In the genomic region with DNA sequence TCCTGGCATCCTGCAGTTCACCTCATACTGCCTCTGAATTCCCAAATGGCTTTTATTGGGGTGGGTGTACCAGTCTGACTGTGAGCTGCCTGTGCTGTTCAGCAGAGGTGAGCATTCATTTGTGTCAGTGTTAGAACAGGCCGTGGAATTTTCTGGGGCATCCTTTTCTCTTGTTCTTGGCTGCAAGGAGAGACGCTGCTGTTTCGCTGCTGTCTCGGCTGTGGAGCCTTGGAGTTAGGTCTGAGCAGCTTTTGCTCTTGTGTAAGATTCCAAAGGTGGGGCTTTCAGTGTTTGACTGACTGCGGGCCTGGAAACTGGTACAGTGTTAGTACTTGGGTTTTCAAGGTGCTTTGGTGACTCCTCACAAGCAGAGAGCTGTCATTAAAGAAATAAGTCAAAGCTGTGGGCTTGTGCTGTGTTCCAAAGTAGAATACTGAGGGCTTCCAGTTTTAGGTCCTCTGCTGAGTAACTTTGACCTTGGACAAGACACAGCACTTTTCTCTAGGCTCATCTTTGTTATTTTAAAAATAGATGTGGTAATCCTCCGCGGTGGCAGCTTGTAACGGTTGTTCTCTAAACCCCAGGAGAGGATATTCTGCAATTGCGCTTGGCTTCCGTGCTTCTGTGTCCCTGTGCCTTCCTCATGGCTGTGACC, we compare ENCODE assay signal across 8 mouse cellular contexts. TPM values are rescaled to one million over a fixed set of nuclear protein-coding genes. Genes with fewer than 3 reads are reported as not detected.
DNase-seq lines count a peak whose midpoint lies in the region; ATAC-seq and TF ChIP-seq lines count a peak whose summit lies in the region.

No protein-coding gene starts in this region.

- peaks cover 46% of the 10 kb centered on the region for H3K36me3 ChIP-seq in forebrain, embryonic 10.5 days (replicated peaks)
- no peaks in the 10 kb centered on the region for H3K36me3 ChIP-seq in hindbrain, embryonic 16.5 days (ENCODE audit: control insufficient read depth, insufficient read depth, low read length)
- no peaks in the 10 kb centered on the region for H3K36me3 ChIP-seq in midbrain, embryonic 15.5 days (replicated peaks)

- peak; percentile 59 for DNase-seq in lung, postnatal 36 days
- no peak for DNase-seq in lung, adult 2 months
- DNase-seq in forebrain, embryonic 10.5 days (ENCODE audit: extremely low spot score, low spot score) = no peak
- DNase-seq in frontal cortex, postnatal 14 days (ENCODE audit: low spot score in 2 of 2) = no peak
- no peak for DNase-seq in spleen, postnatal 14 days (ENCODE audit: low spot score in 2 of 2)
- no peak for DNase-seq in Muller cell, postnatal 12 days (ENCODE audit: inconsistent ontology term)

- TF ChIP-seq POLR2A in lung, adult 2 months (IDR thresholded peaks at IDR 0.05; ENCODE audit: borderline replicate concordance, extremely low read depth, low read depth, low read length) = no peak

- no peak overlapping the region for H3K27ac ChIP-seq in forebrain, embryonic 10.5 days
- H3K27ac ChIP-seq in hindbrain, embryonic 16.5 days (ENCODE audit: low read depth, low read length) = no peak overlapping the region; the same call in 1 of the 2 replicates
- no peak overlapping the region for H3K27ac ChIP-seq in midbrain, embryonic 15.5 days

- peaks cover 8% of the 10 kb centered on the region; the same call in 1 of the 2 replicates for H3K9me3 ChIP-seq in forebrain, embryonic 10.5 days
- H3K9me3 ChIP-seq in hindbrain, embryonic 16.5 days (ENCODE audit: control insufficient read depth, low read length) = no peaks in the 10 kb centered on the region
- H3K9me3 ChIP-seq in midbrain, embryonic 15.5 days = no peaks in the 10 kb centered on the region

- peak overlapping the region; percentile 54 for H3K9ac ChIP-seq in hindbrain, embryonic 16.5 days (ENCODE audit: low read depth, low read length)
- H3K9ac ChIP-seq in midbrain, embryonic 15.5 days = peak overlapping the region; percentile 14; the same call in 1 of the 2 replicates

- TF ChIP-seq CTCF in lung, adult 2 months (IDR thresholded peaks at IDR 0.05; ENCODE audit: insufficient read depth, low read length) = no peak

- H3K4me2 ChIP-seq in hindbrain, embryonic 16.5 days (ENCODE audit: low read length) = peak overlapping the region; percentile 93
- peak overlapping the region; percentile 88 for H3K4me2 ChIP-seq in midbrain, embryonic 15.5 days

- 21% methylated on average over 10 of the region's 10 CpGs for WGBS in lung, adult 2 months
- WGBS in forebrain, embryonic 10.5 days = 84% methylated on average over 10 of the region's 10 CpGs
- WGBS in hindbrain, embryonic 16.5 days = 31% methylated on average over 10 of the region's 10 CpGs
- WGBS in midbrain, embryonic 15.5 days = 30% methylated on average over 10 of the region's 10 CpGs

- H3K27me3 ChIP-seq in forebrain, embryonic 10.5 days (ENCODE audit: poor library complexity, severe bottlenecking) = no peaks in the 10 kb centered on the region
- H3K27me3 ChIP-seq in hindbrain, embryonic 16.5 days (replicated peaks; ENCODE audit: control insufficient read depth, insufficient read depth, low read length) = no peaks in the 10 kb centered on the region
- H3K27me3 ChIP-seq in midbrain, embryonic 15.5 days (replicated peaks) = no peaks in the 10 kb centered on the region

- no peak overlapping the region for H3K4me3 ChIP-seq in lung, adult 2 months (replicated peaks; ENCODE audit: extremely low read depth, low read depth, low read length)
- H3K4me3 ChIP-seq in forebrain, embryonic 10.5 days = peak overlapping the region; percentile 84
- peak overlapping the region; percentile 95 for H3K4me3 ChIP-seq in hindbrain, embryonic 16.5 days (ENCODE audit: low read length)
- H3K4me3 ChIP-seq in midbrain, embryonic 15.5 days = peak overlapping the region; percentile 89

- no peak for ATAC-seq in hindbrain, embryonic 16.5 days
- no peak for ATAC-seq in midbrain, embryonic 15.5 days (replicated peaks)

- H3K4me1 ChIP-seq in lung, adult 2 months (ENCODE audit: control insufficient read depth, insufficient read depth, low read length) = peaks cover 15% of the 10 kb centered on the region
- H3K4me1 ChIP-seq in forebrain, embryonic 10.5 days = peaks cover 48% of the 10 kb centered on the region
- H3K4me1 ChIP-seq in hindbrain, embryonic 16.5 days (ENCODE audit: control insufficient read depth, insufficient read depth, low read depth, low read length) = peaks cover 42% of the 10 kb centered on the region
- peaks cover 52% of the 10 kb centered on the region for H3K4me1 ChIP-seq in midbrain, embryonic 15.5 days

RNA-seq across cellular contexts. Expression of a gene that starts 3.7 kb away (rescaled TPM):
- polyA plus RNA-seq in lung, adult 2 months (2012; rRNA removed) = 103 and 116 TPM in 2 replicates
- polyA plus RNA-seq in forebrain, embryonic 10.5 days (2016; fragmentation: Nextera tagmentation; extraction: Ambion mirVana) = 22.8 and 25.3 TPM in 2 replicates
- 65.7 and 69.1 TPM in 2 replicates for polyA plus RNA-seq in hindbrain, embryonic 16.5 days (2015; fragmentation: Nextera tagmentation; extraction: Ambion mirVana)
- polyA plus RNA-seq in midbrain, embryonic 15.5 days (2015; fragmentation: Nextera tagmentation; extraction: Ambion mirVana) = 106 and 119 TPM in 2 replicates

RNA-seq across cellular contexts. Expression of a gene that starts 17.7 kb away (rescaled TPM):
- polyA plus RNA-seq in lung, adult 2 months (2012; rRNA removed) = 6.7 and 8.9 TPM in 2 replicates
- polyA plus RNA-seq in forebrain, embryonic 10.5 days (2016; fragmentation: Nextera tagmentation; extraction: Ambion mirVana) = 5.0 and 5.7 TPM in 2 replicates
- polyA plus RNA-seq in hindbrain, embryonic 16.5 days (2015; fragmentation: Nextera tagmentation; extraction: Ambion mirVana) = 7.6 and 9.3 TPM in 2 replicates
- polyA plus RNA-seq in midbrain, embryonic 15.5 days (2015; fragmentation: Nextera tagmentation; extraction: Ambion mirVana) = 6.8 and 8.3 TPM in 2 replicates
